Mouse (Mus musculus): ENCODE measurements around the gene Epb41l4b. TPM values are rescaled to one million over a fixed set of nuclear protein-coding genes. Genes with fewer than 3 reads are reported as not detected.

Gene Epb41l4b
- 23.0 and 23.5 TPM in 2 replicates for polyA plus RNA-seq (2015; fragmentation: Nextera tagmentation; extraction: Ambion mirVana)

DNA sequence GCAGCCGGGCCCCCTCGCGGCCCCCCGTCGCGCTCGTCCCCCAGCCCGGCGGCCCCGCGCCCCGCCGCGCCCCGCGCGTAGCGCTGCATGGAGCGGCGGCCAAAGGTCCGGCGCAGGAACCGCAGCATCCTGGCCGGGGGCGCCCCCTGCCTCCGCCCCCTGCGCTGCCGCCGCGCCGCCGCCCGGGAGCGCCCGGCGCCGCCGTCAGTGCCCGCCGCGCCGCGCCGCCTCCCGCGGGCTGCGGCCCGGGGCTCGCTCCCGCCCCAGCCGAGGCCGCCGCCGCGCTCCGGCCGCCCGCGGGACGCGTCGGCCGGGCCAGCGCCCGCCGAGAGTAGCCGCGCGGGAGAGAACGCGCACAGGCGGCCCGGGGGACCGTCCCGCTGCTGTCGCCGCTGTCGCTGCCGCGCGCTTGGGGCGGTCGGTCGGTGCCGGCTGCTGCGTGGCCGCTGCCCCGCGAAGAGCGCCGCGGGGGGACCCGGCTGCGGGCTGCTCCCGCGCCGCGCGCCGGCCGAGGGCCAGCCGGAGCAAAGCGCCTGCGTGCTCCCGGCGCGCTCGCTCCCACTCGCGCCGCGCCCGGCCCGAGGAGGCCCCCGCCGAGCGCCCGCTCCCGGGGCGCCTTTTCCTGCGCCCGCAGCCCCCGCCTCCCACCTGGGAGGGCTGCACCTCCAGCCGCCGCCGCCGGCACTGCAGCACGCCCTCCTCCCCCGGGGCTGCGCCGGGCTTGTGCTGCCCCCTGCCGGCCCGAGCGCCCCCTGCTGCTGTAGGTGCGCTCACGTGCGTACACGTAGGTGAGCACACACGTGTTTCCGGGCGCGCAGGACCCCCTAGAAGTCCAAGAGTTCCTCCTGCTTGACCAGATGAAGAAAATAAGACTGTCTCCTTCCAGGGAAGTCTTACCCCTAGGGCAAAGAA lies at the start of gene Epb41l4b:
Gene Epb41l4b, minus strand, starts transcription at position 412 of the 912 bp plus-strand sequence.
- TF ChIP-seq EP300 (optimal IDR thresholded peaks at IDR 0.05): no peak
- TF ChIP-seq CTCF (IDR thresholded peaks at IDR 0.05; ENCODE audit: low read depth): peak; percentile 89

DNA sequence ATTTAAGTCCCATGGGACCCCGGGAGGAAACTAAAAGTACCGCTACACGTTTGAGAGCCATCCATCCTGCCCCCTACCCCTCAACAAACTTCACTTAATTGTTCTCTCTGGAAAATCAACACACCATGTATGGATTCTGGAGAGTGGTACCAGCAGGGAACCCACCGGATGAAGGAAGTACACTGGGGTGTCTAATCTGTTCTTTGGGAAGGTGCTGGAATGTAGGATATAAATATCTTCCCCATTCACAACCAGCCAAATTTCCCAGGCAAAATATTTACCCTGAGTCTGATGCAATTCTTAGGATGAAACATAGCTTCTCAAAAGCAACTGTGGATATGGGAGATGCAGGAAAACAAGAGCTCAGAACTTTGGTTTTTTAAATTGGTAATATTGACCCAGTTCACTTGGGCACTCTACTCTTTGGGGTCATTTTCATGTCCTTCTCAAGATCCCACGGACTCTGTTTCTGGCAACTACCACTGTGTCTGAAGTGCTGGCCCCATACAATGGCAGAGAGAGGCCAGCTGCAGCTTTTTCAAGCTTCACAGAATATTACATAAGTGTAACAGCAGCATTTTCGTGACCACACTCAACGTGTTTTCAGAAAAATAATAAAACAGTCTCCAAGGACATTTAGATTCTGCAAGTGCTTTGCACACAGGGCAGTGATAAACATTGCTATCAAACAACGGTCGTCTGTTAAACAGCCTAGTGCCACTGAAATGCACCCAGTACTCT lies 48.5 kb upstream of the Epb41l4b start:
- Histone ChIP-seq H3K27ac (replicated peaks) (no peak overlapping the region), H3K4me1 (replicated peaks; ENCODE audit: control insufficient read depth, insufficient read depth) (no peaks in the 10 kb centered on the region), H3K27me3 (ENCODE audit: control insufficient read depth, insufficient read depth, low read length) (no peaks in the 10 kb centered on the region), H3K9me3 (ENCODE audit: control insufficient read depth, low read length) (no peaks in the 10 kb centered on the region), H3K9ac (ENCODE audit: low read length) (no peak overlapping the region), H3K4me3 (ENCODE audit: low read depth, low read length) (no peak overlapping the region), H3K4me2 (replicated peaks; ENCODE audit: low read depth) (no peak overlapping the region), H3K36me3 (ENCODE audit: control insufficient read depth, insufficient read depth, low read length) (no peaks in the 10 kb centered on the region; the same call in 1 of the 2 replicates)
- DNase-seq (ENCODE audit: low spot score): no peak
- no peak for ATAC-seq (ENCODE audit: low FRiP score, low TSS enrichment)
- WGBS: 46% methylated on average over 9 of the region's 9 CpGs
- TF ChIP-seq EP300 (optimal IDR thresholded peaks at IDR 0.05): no peak
- TF ChIP-seq CTCF (IDR thresholded peaks at IDR 0.05; ENCODE audit: low read depth): no peak

More for the DNA sequence above, at the start of gene Epb41l4b:
- H3K9me3 ChIP-seq (ENCODE audit: control insufficient read depth, low read length): no peaks in the 10 kb centered on the region
- peak within 1 kb of the TSS; percentile 78 for H3K9ac ChIP-seq (ENCODE audit: low read length)
- H3K27ac ChIP-seq (replicated peaks): peak within 1 kb of the TSS; percentile 86
- under 1% methylated on average over 61 of the region's 142 CpGs for WGBS
- H3K4me3 ChIP-seq (ENCODE audit: low read depth, low read length): peak within 1 kb of the TSS; percentile 57
- no peaks in the 10 kb centered on the region for H3K4me1 ChIP-seq (replicated peaks; ENCODE audit: control insufficient read depth, insufficient read depth)
- peak; percentile 66 for ATAC-seq (ENCODE audit: low FRiP score, low TSS enrichment)
- peak within 1 kb of the TSS; percentile 69 for H3K4me2 ChIP-seq (replicated peaks; ENCODE audit: low read depth)
- H3K27me3 ChIP-seq (ENCODE audit: control insufficient read depth, insufficient read depth, low read length): no peaks in the 10 kb centered on the region
- H3K36me3 ChIP-seq (ENCODE audit: control insufficient read depth, insufficient read depth, low read length): no peaks in the 10 kb centered on the region
- DNase-seq (ENCODE audit: low spot score): peak; percentile 92

DNA sequence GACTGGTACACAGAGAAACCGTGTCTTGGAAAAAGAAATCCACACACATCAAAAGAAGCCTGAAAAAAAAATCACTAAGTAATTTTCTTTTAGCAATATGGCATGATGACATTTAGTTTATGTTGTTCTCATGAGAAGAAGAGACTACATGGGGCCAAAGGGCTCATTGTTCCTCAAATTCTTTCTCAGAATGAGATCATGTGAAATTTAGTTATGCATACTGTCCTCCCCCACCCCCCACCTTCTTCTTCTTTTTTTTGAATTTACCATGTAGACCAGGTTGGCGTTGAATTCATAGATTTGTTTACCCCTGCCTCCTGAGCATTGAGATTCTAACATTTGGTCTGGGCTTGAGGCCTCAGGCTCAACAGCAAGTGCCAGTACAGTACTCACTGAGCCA lies 46.6 kb upstream of the Epb41l4b start:
- Histone ChIP-seq H3K9me3 (ENCODE audit: control insufficient read depth, low read length) (no peaks in the 10 kb centered on the region), H3K27ac (replicated peaks) (peak overlapping the region; percentile 35; the same call in 1 of the 2 replicates), H3K4me3 (ENCODE audit: low read depth, low read length) (no peak overlapping the region), H3K27me3 (ENCODE audit: control insufficient read depth, insufficient read depth, low read length) (no peaks in the 10 kb centered on the region), H3K36me3 (ENCODE audit: control insufficient read depth, insufficient read depth, low read length) (no peaks in the 10 kb centered on the region), H3K4me1 (replicated peaks; ENCODE audit: control insufficient read depth, insufficient read depth) (no peaks in the 10 kb centered on the region), H3K4me2 (replicated peaks; ENCODE audit: low read depth) (no peak overlapping the region), H3K9ac (ENCODE audit: low read length) (no peak overlapping the region)
- no peak for TF ChIP-seq CTCF (IDR thresholded peaks at IDR 0.05; ENCODE audit: low read depth)
- no peak for TF ChIP-seq EP300 (optimal IDR thresholded peaks at IDR 0.05)
- DNase-seq (ENCODE audit: low spot score) (no peak), ATAC-seq (ENCODE audit: low FRiP score, low TSS enrichment) (no peak)
- 84% methylated on average over 2 of the region's 2 CpGs for WGBS

DNA sequence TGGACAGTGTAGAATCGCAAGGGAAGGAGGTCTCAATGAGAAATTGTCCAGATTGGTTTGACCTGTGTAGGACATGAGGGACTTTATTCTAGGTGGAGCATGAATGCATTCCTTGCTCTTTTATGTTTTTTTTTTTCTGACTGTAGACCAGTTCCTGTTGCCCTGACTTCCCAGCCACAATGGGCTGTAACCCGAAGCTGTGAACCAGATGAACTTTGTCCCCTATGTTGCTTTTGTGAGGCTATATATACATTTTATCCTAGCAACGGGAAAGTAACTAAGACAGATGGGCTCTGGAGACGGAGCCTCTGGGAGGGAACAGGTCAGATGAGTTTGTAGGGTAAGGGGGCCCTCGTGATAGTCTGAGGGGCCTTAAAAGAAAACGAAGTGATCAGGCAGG lies 42.8 kb upstream of the Epb41l4b start:
- Histone ChIP-seq H3K4me2 (replicated peaks; ENCODE audit: low read depth) (no peak overlapping the region), H3K36me3 (ENCODE audit: control insufficient read depth, insufficient read depth, low read length) (no peaks in the 10 kb centered on the region), H3K9ac (ENCODE audit: low read length) (no peak overlapping the region), H3K27me3 (ENCODE audit: control insufficient read depth, insufficient read depth, low read length) (no peaks in the 10 kb centered on the region), H3K4me1 (replicated peaks; ENCODE audit: control insufficient read depth, insufficient read depth) (no peaks in the 10 kb centered on the region), H3K9me3 (ENCODE audit: control insufficient read depth, low read length) (no peaks in the 10 kb centered on the region), H3K4me3 (ENCODE audit: low read depth, low read length) (no peak overlapping the region), H3K27ac (replicated peaks) (peak overlapping the region; percentile 61; the same call in 1 of the 2 replicates)
- DNase-seq (ENCODE audit: low spot score) (no peak), ATAC-seq (ENCODE audit: low FRiP score, low TSS enrichment) (peak; percentile 76)
- TF ChIP-seq CTCF (IDR thresholded peaks at IDR 0.05; ENCODE audit: low read depth) (no peak), EP300 (optimal IDR thresholded peaks at IDR 0.05) (no peak)
- 12% methylated on average over 6 of the region's 6 CpGs for WGBS

DNA sequence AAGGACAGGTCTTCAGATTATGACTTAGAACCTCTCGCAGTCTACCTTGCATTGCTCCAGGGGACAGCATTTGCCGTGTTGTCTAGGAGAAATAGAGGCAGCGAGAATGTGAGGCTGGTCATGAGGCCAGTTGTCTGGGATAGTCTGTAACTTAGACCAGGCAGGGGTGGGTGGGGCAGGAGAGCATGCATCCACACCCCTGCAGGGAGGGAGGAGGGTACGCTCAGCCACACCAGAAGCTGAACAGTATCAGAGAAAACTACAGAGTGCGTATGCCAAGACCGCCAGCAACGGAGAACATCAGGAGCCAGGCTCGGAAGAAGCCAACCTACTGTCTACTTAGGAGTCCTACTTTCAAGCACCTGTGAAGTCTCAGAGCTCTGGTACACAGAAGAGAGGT lies 42.2 kb upstream of the Epb41l4b start:
- peak; percentile 61 for DNase-seq (ENCODE audit: low spot score)
- Histone ChIP-seq H3K36me3 (ENCODE audit: control insufficient read depth, insufficient read depth, low read length) (no peaks in the 10 kb centered on the region), H3K4me3 (ENCODE audit: low read depth, low read length) (no peak overlapping the region), H3K4me1 (replicated peaks; ENCODE audit: control insufficient read depth, insufficient read depth) (no peaks in the 10 kb centered on the region), H3K4me2 (replicated peaks; ENCODE audit: low read depth) (no peak overlapping the region), H3K9me3 (ENCODE audit: control insufficient read depth, low read length) (no peaks in the 10 kb centered on the region), H3K27ac (replicated peaks) (0 out of 2 replicates have a peak overlapping the region, but pooled peaks have one; percentile 61), H3K27me3 (ENCODE audit: control insufficient read depth, insufficient read depth, low read length) (no peaks in the 10 kb centered on the region), H3K9ac (ENCODE audit: low read length) (no peak overlapping the region)
- no peak for TF ChIP-seq CTCF (IDR thresholded peaks at IDR 0.05; ENCODE audit: low read depth)
- TF ChIP-seq EP300 (optimal IDR thresholded peaks at IDR 0.05): no peak
- 51% methylated on average over 8 of the region's 8 CpGs for WGBS
- peak; percentile 38 for ATAC-seq (ENCODE audit: low FRiP score, low TSS enrichment)
